In the genomic region with DNA sequence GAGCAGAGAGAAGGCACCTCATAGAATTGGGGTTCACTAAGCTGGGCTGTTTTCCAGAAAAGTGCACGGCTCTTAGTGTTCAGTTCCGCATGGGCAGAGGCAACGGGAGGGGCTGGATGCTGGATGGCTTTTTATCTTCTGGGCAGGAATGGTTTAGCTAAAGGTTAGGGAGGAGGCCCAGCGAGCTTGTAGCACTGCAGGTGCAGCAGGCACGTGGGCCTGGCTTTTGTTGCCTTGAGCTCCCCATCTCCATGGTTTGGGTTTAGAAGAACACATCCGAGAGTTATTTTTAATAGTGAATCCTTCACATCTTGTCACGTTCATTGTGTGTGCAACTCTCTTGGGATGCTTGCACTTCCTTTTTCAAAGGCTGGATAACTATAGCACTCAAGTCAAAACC, we compare ENCODE assay signal across 46 mouse cellular contexts. TPM values are rescaled to one million over a fixed set of nuclear protein-coding genes. Genes with fewer than 3 reads are reported as not detected.
"Had no signal": no experiment of that assay in that cellular context is flagged by ENCODE, and none has a peak within 500 bp of the region (broad histone marks: within the 10 kb centered on the region; RNA-seq: fewer than 3 reads in every experiment).

No protein-coding gene starts in this region.

- H3K27me3 ChIP-seq: heart, embryonic 12.5 days; heart, embryonic 13.5 days; heart, embryonic 15.5 days; hindbrain, embryonic 12.5 days; hindbrain, embryonic 13.5 days; hindbrain, embryonic 15.5 days; intestine, embryonic 15.5 days; kidney, embryonic 15.5 days had no signal

- H3K36me3 ChIP-seq: hindbrain, embryonic 12.5 days; hindbrain, embryonic 13.5 days; hindbrain, embryonic 15.5 days; intestine, embryonic 15.5 days had no signal

- H3K9ac ChIP-seq: heart, embryonic 12.5 days; heart, embryonic 13.5 days; heart, embryonic 15.5 days; hindbrain, embryonic 12.5 days; hindbrain, embryonic 13.5 days; hindbrain, embryonic 14.5 days; hindbrain, embryonic 15.5 days; intestine, embryonic 15.5 days; kidney, embryonic 15.5 days had no signal

- H3K9me3 ChIP-seq: heart, embryonic 10.5 days; heart, embryonic 12.5 days; heart, embryonic 13.5 days; heart, embryonic 15.5 days; hindbrain, embryonic 10.5 days; hindbrain, embryonic 12.5 days; hindbrain, embryonic 13.5 days; hindbrain, embryonic 15.5 days; intestine, embryonic 15.5 days; kidney, embryonic 15.5 days had no signal

- H3K4me1 ChIP-seq: heart, embryonic 10.5 days; heart, embryonic 12.5 days; heart, embryonic 13.5 days; heart, embryonic 15.5 days; hindbrain, embryonic 10.5 days; hindbrain, embryonic 12.5 days; hindbrain, embryonic 13.5 days; hindbrain, embryonic 15.5 days; intestine, embryonic 15.5 days had no signal

- H3K4me2 ChIP-seq: heart, embryonic 11.5 days; heart, embryonic 12.5 days; heart, embryonic 13.5 days; heart, embryonic 15.5 days; hindbrain, embryonic 12.5 days; hindbrain, embryonic 13.5 days; hindbrain, embryonic 14.5 days; hindbrain, embryonic 15.5 days; intestine, embryonic 15.5 days; kidney, embryonic 15.5 days had no signal

- ATAC-seq: hindbrain, embryonic 16.5 days; hindbrain, postnatal 0 days; inflammation-experienced regulatory T-cells, adult 6 months; intestine, embryonic 15.5 days; intestine, embryonic 16.5 days; intestine, postnatal 0 days had no signal

- DNase-seq: heart, postnatal 14 days; heart, postnatal 36 days; heart, postnatal 4 days; kidney, adult 11 months; kidney, adult 18-20 months; kidney, adult 9 months; kidney, postnatal 10 days; kidney, postnatal 14 days; kidney, postnatal 25 days; kidney, postnatal 36 days; kidney, postnatal 4 days; layer of hippocampus, adult 9-11 months; layer of hippocampus, postnatal 36 days had no signal

- H3K27ac ChIP-seq: heart, embryonic 10.5 days; heart, embryonic 13.5 days; heart, embryonic 15.5 days; hindbrain, embryonic 10.5 days; hindbrain, embryonic 12.5 days; hindbrain, embryonic 13.5 days; hindbrain, embryonic 14.5 days; hindbrain, embryonic 15.5 days; hindbrain, postnatal 0 days; intestine, embryonic 15.5 days; kidney, embryonic 15.5 days; kidney, postnatal 0 days; layer of hippocampus, adult 2 months; left cerebral cortex, adult 2 months had no signal

- H3K4me3 ChIP-seq: heart, embryonic 10.5 days; heart, embryonic 12.5 days; heart, embryonic 13.5 days; heart, embryonic 15.5 days; hindbrain, embryonic 10.5 days; hindbrain, embryonic 12.5 days; hindbrain, embryonic 13.5 days; hindbrain, embryonic 15.5 days; intestine, embryonic 15.5 days; kidney, embryonic 15.5 days; layer of hippocampus, adult 2 months; left cerebral cortex, adult 2 months had no signal

RNA-seq across cellular contexts. Expression of a gene that starts 53.0 kb away (rescaled TPM):
- total RNA-seq: heart, adult 8-10 months; heart, postnatal 14 days; heart, postnatal 25 days; heart, postnatal 36 days; heart, postnatal 4 days; hematopoietic stem cell, adult 5-6 weeks; hindbrain, postnatal 0 days; layer of hippocampus, adult 18-20 months; layer of hippocampus, adult 2 months; layer of hippocampus, adult 8-10 months; layer of hippocampus, postnatal 10 days; layer of hippocampus, postnatal 14 days; layer of hippocampus, postnatal 25 days; layer of hippocampus, postnatal 36 days; left cerebral cortex, adult 18-20 months; left cerebral cortex, adult 2 months had no signal
- polyA plus RNA-seq: heart, embryonic 10.5 days; heart, embryonic 12.5 days; heart, embryonic 13.5 days; heart, embryonic 14.5 days; heart, embryonic 15.5 days; heart, postnatal 0 days; hindbrain, embryonic 10.5 days; hindbrain, embryonic 11.5 days; hindbrain, embryonic 12.5 days; hindbrain, embryonic 13.5 days; hindbrain, embryonic 15.5 days; hindbrain, embryonic 16.5 days; hindbrain, postnatal 0 days; inflammation-experienced regulatory T-cells, adult 6 months; intestine, embryonic 14.5 days; intestine, embryonic 15.5 days; intestine, embryonic 16.5 days; intestine, postnatal 0 days had no signal
